Mouse (Mus musculus): ENCODE measurements around the gene Slc7a1.

DNA sequence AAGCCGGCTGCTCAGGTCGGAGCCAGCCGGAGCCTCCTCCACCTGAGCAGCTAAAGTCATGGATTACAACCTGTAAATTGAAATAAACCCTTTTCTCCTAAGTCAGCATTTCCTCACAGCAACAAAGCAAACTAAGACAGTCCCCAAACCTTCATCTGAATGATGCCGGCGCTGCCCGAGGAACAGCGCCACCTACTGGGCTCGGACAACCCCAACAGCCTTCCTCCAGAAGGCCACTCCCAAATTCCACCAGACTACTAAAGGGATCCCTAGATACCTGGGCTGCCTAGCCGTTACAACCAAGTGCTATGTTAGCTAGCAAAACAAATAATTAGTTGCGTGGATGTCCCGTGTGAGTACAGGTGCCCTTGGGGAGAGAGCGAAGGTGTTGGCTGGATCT, 24.2 kb downstream of the Slc7a1 start:
- no peak for TF ChIP-seq E2F4 (IDR thresholded peaks at IDR 0.05; ENCODE audit: insufficient read depth)
- TF ChIP-seq POLR2A (IDR thresholded peaks at IDR 0.05; ENCODE audit: insufficient read length, low read depth): no peak
- TF ChIP-seq POLR2AphosphoS2 (IDR thresholded peaks at IDR 0.05; ENCODE audit: insufficient read length, low read depth): no peak
- TF ChIP-seq TCF12 (IDR thresholded peaks at IDR 0.05; ENCODE audit: insufficient read depth, poor library complexity, severe bottlenecking): no peak
- TF ChIP-seq MYOG (IDR thresholded peaks at IDR 0.05; ENCODE audit: control insufficient read depth in 1 of 3, insufficient read depth in 1 of 3, insufficient read length in 2 of 3, low read depth in 2 of 3): no peak
- TF ChIP-seq USF1 (IDR thresholded peaks at IDR 0.05; ENCODE audit: low read depth): no peak
- no peak for TF ChIP-seq CEBPB (IDR thresholded peaks at IDR 0.05; ENCODE audit: insufficient read depth, poor library complexity, severe bottlenecking)
- no peak for TF ChIP-seq MYOD1 (IDR thresholded peaks at IDR 0.05; ENCODE audit: control insufficient read depth in 1 of 3, insufficient read length in 2 of 3, low read depth in 2 of 3)

All from myocyte (in vitro differentiated cells).